ENCODE assay signal across 8 mouse cellular contexts in the genomic region with DNA sequence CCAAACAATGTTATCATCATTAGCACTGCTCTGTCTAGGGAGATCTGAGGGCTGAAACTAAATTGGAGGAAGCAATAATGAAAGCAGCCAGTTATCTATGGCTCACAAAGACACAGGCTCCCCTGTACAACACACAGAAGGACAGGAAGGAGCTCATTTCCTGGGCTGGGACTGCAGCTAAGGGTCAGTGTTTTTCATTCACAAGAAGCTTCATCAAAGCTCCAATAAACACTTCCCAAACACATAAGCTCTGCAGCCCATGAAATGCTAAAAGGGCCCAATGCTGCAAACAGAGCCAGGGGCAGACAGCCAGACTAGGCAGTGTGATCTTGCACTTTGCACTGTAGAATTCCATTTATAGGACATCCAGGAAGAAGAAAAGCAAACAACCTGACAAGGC.
A peak's percentile ranks its signal among the peaks of the same experiment; 100 is the strongest.
DNase-seq lines count a peak whose midpoint lies in the region; ATAC-seq and TF ChIP-seq lines count a peak whose summit lies in the region.

No protein-coding gene starts in this region.

- peak; percentile 83 to 92 for DNase-seq in kidney, postnatal 36 days
- peak; percentile 24 for DNase-seq in midbrain, postnatal 0 days (ENCODE audit: low spot score)
- no peak for DNase-seq in right cerebral cortex, postnatal 36 days (ENCODE audit: low spot score in 2 of 2)
- no peak for DNase-seq in spleen, adult 18-20 months

- H3K9me3 ChIP-seq in megakaryocyte, embryonic 14.5 days: no peaks in the 10 kb centered on the region; the same call in 1 of the 2 replicates
- H3K9me3 ChIP-seq in heart, embryonic 15.5 days (replicated peaks): no peaks in the 10 kb centered on the region
- no peaks in the 10 kb centered on the region for H3K9me3 ChIP-seq in midbrain, postnatal 0 days (ENCODE audit: low read length)

- peak overlapping the region; percentile 43 for H3K27ac ChIP-seq in heart, embryonic 15.5 days
- no peak overlapping the region for H3K27ac ChIP-seq in midbrain, postnatal 0 days (ENCODE audit: low read depth, low read length)

- no peak overlapping the region for H3K9ac ChIP-seq in heart, embryonic 15.5 days
- H3K9ac ChIP-seq in midbrain, postnatal 0 days (replicated peaks; ENCODE audit: low read length, poor library complexity, severe bottlenecking): 0 out of 2 replicates have a peak overlapping the region, but pooled peaks have one; percentile 25

- no peak for ATAC-seq in megakaryocyte, adult 5-6 weeks (ENCODE audit: poor library complexity, severe bottlenecking)
- peak; percentile 75 for ATAC-seq in heart, embryonic 15.5 days (replicated peaks; ENCODE audit: insufficient number of reproducible peaks, insufficient read depth, low FRiP score, low read depth)
- ATAC-seq in midbrain, postnatal 0 days (ENCODE audit: low FRiP score): no peak
- no peak for ATAC-seq in activated CD4-positive, CD25-positive, alpha-beta regulatory T cell, adult 4 months

- peak overlapping the region; percentile 89 for H3K4me3 ChIP-seq in megakaryocyte, embryonic 14.5 days (replicated peaks)
- no peak overlapping the region for H3K4me3 ChIP-seq in heart, embryonic 15.5 days
- no peak overlapping the region for H3K4me3 ChIP-seq in midbrain, postnatal 0 days (ENCODE audit: low read depth, low read length)

- no peak for TF ChIP-seq CTCF in midbrain, postnatal 0 days (IDR thresholded peaks at IDR 0.05)

- peaks cover 90% of the 10 kb centered on the region for H3K4me1 ChIP-seq in megakaryocyte, embryonic 14.5 days
- peaks cover 47% of the 10 kb centered on the region for H3K4me1 ChIP-seq in heart, embryonic 15.5 days (replicated peaks)
- H3K4me1 ChIP-seq in midbrain, postnatal 0 days (ENCODE audit: insufficient read depth, low read length): no peaks in the 10 kb centered on the region

- peaks cover 34% of the 10 kb centered on the region for H3K36me3 ChIP-seq in megakaryocyte, embryonic 14.5 days (replicated peaks; ENCODE audit: low read length)
- H3K36me3 ChIP-seq in heart, embryonic 15.5 days: peaks cover 9% of the 10 kb centered on the region; the same call in 1 of the 2 replicates
- no peaks in the 10 kb centered on the region; the same call in 1 of the 2 replicates for H3K36me3 ChIP-seq in midbrain, postnatal 0 days (ENCODE audit: insufficient read depth, low read length)

- H3K4me2 ChIP-seq in heart, embryonic 15.5 days: no peak overlapping the region
- H3K4me2 ChIP-seq in midbrain, postnatal 0 days (ENCODE audit: low read depth, low read length, poor library complexity, severe bottlenecking): no peak overlapping the region

- H3K27me3 ChIP-seq in megakaryocyte, embryonic 14.5 days (replicated peaks): no peaks in the 10 kb centered on the region
- H3K27me3 ChIP-seq in heart, embryonic 15.5 days: no peaks in the 10 kb centered on the region
- H3K27me3 ChIP-seq in midbrain, postnatal 0 days (ENCODE audit: insufficient read depth, low read length): no peaks in the 10 kb centered on the region

Comparison
In these comparisons a context has a peak if more than half of its experiments do, and no peak if none do; other contexts are left out.
1. DNase-seq: peak in kidney, postnatal 36 days (2 of 2) and midbrain, postnatal 0 days (single experiment); none in right cerebral cortex, postnatal 36 days (0 of 2) and spleen, adult 18-20 months (0 of 2).